Mouse (Mus musculus) c-Kit-positive CD71-positive TER-119-negative erythroid progenitor cells, embryonic 14.5 days (primary cell): Measurements from ENCODE around the gene Fam71e1.

Source experiments
- DNase-seq: peaks from one replicate; pipeline ENCODE4 v3.0.0-alpha.2; 2013; ENCODE audit warnings: low read depth

Fam71e1 gene

DNA sequence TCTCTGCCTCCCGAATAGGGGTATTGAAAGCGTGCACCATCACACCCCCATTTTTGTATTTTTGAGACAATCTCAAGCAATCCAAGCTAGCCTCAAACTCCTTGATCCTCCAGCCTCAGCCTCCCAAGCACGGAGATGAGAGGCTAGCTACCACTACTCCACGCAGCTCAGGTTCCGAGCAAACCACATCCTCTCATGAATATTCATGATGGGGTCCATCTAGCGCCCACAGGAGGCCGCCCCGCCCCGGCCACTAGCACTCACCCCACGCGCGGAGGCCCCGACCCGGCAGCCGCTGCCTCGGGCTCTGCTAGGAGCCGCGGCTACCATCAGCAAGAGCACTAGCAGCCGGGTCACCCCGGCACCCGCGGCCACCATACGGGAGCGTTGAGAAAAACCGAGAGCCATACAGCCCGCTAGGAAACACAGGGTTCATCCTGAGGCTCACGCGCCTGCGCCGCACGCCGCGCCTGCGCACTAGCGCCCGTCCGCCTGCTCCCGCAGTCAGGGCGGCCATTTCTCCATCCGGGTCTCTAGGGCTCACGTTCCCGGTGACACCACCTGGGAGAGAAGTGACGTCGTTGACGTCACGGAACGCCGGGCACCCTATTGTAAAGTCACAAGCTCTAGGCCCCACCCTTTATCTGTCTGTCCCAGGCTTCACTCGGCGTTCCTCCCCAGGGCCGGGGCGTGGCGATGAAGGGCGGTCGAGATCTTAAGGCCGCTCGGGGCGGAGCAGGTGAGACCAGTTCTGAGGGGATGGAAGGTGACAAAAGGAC is at the start of gene Fam71e1, which contains the start of gene Emc10:
Fam71e1 (plus strand) TSS at position 590 of the 779 bp plus-strand sequence.
Emc10 (minus strand) TSS at position 538 of the 779 bp plus-strand sequence.
- peak; percentile 99 for DNase-seq

DNA sequence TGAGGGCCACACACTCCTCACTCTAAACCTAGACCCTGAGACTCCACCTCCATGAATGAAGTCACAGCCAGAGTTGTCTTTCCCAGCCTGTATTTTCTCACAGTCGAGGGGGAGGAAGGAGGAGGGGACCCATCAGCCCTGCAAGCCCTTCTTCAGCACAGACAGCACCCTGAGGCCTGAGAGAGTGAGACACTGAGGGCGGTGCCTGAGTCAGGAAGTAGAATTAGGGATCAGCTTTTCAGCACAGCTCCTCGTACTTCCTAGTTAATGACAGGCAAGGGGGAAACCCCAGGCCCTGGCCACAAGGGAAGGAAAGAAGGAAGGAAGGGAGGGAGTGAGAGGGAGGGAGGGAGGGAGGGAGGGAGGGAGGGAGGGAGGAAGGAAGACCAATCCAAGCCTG is 43.1 kb upstream of the Fam71e1 start:
- DNase-seq = no peak

DNA sequence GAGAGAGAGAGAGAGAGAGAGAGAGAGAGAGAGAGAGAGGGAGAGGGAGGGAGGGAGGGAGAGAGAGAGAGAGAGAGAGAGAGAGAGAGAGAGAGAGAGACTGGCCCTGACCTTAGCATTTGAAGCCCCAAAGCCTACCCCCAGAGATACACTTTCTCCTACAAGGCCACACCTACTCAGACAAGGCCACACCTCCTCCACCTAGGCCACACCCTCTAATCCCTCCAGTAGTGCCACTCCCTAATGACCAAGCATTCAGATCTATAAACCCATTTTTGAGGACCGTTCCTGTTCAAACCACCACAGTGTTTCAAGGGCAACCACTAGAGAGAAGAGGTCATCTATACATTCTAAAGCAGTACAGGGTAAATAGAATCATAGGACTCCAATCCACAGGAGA is 40.1 kb upstream of the Fam71e1 start:
- DNase-seq = no peak

DNA sequence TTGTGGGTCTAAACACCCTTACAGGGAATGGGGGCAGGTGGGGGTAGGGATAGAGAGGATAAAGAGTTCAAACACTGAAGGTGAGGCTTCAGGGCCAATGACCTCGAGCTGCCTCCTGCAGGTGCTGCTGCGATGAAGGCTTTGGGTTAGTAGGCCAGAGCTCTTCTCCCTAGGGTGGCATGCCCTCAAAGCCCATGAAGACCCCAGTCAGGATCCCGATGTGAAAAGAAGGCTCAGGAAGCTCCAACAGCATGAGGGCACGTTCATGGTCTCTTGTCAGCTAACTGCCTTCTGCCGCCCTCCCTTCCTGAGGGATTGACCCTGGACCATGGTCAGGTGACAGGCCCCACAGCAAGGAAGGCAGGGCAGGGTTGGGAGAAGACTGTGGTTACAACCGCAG is 36.3 kb upstream of the Fam71e1 start:
- no peak for DNase-seq

DNA sequence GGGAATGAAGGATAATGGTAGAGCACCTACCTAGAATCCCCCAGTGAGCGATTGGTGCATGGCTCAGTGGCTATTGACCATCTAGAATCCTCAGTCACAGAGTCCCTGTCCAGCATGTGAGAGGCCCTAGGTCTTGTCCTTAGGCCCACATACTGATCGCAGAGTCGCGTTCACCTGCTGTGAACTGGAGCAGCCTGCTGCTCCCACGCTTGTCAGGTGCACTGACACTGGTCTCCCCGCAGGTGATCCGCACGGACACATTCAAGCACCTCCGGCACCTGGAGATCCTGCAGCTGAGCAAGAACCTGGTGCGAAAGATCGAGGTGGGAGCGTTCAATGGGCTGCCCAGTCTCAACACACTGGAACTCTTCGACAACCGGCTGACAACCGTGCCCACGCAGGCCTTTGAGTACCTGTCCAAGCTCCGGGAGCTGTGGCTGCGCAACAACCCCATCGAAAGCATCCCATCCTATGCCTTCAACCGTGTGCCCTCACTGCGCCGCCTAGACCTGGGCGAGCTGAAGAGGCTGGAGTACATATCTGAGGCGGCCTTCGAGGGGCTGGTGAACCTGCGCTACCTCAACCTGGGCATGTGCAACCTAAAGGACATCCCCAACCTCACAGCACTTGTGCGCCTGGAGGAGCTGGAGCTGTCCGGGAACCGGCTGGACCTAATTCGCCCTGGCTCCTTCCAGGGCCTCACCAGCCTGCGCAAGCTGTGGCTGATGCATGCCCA is 35.4 kb upstream of the Fam71e1 start:
- no peak for DNase-seq

DNA sequence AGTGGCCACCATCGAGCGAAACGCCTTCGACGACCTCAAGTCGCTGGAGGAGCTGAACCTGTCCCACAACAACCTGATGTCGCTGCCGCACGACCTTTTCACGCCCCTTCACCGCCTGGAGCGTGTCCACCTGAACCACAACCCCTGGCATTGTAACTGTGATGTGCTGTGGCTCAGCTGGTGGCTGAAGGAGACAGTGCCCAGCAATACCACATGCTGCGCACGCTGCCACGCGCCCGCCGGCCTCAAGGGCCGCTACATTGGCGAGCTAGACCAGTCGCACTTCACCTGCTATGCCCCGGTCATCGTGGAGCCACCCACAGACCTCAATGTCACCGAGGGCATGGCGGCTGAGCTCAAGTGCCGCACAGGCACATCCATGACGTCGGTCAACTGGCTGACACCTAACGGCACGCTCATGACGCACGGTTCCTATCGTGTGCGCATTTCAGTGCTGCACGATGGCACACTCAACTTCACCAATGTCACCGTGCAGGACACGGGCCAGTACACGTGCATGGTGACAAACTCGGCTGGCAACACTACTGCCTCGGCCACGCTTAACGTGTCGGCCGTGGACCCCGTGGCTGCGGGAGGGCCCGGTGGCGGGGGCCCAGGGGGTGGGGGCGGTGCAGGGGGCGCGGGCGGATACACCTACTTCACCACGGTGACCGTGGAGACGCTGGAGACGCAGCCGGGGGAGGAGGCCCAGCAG is 34.7 kb upstream of the Fam71e1 start:
- DNase-seq = no peak

DNA sequence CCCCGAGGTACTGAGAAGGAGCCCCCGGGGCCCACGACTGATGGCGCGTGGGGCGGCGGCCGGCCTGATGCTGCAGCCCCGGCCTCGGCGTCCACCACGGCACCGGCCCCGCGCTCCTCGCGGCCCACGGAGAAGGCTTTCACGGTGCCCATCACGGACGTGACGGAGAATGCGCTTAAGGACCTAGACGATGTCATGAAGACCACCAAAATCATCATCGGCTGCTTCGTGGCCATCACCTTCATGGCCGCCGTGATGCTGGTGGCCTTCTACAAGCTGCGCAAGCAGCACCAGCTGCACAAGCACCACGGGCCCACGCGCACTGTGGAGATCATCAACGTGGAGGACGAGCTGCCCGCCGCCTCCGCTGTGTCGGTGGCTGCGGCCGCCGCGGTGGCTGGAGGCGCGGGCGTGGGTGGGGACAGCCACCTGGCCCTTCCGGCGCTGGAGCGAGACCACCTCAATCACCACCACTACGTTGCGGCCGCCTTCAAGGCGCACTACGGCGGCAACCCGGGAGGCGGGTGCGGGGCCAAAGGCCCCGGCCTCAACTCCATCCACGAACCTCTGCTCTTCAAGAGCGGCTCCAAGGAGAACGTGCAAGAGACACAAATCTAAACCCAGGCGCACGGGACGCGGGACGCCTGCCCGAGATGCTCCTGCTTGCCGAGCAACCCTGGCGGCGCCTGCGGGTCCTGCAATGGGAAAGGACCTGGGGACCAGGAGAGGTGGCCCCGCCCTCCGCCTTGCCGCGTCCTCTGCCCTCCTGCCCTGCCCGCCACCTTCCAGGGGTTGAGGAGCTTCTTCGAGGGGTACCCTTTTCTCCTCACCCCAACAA is 33.9 kb upstream of the Fam71e1 start:
- DNase-seq = no peak

DNA sequence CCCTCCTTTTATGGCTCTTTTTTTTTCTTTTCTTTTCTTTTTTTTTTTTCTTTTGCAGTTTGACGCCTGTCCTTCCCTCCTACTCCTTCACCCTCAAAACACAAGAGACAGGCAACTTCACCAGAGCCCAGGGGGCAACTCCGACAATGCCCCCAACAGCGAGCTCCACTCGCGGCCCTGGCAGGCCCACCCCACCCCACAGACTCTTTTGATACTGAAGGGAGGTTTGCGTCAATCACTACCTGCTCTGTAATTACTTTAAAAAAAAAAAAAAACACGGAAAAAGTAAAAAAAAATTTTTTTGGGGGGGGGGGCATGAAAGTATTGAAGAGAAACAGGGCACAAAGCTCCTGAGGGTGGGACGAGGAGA is 33.3 kb upstream of the Fam71e1 start:
- DNase-seq = no peak

DNA sequence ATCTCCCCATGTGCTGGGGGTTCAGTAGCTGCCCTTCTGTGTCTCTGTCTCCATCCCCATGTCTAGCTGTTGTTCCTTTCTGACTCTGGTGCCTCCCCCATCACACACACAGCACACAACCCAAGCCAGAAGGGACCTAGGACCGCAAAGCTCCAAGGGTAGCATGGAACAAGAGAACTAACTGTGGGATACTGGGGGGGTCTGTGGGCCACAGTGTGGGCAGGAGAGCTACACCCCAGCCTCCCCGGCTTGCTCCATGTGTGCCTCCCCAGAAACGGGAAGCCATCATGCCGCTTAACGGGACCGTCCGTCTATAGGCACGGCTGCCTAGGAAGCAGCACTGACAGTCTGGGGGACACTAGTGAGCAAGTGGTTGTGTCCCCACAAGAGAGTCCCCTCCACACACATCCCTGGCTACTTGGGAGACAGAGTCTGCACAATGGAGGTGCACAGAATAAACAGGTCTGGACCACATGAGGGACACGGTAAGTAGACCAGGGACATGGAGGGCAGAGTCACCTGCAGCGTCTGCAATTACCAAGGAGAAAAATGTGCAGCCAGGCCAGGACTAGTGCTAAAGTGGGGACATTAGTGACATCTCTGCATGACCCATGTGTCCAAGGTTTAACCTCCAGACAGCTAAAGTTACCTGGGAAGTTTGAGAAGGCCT is 32.7 kb upstream of the Fam71e1 start:
- DNase-seq = no peak

DNA sequence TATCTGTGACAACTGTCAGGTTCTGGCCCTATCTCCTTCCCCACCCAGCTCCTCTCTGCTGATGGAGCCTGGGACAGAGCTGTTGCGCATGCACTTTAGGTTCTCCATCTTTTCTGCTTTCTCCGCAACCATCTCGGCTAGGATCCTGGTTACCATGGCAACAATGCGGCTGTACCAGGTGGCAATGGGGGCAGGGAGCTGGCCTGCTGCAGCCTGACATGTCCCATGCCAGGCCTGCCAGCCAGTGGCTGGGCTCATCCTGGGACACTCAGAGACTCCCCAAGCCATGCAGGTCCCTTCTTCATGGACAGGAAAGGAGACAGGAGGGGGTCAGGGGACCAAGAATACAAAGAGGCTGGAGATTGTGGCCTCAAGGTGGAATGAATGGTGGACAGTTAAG is 31.9 kb upstream of the Fam71e1 start:
- no peak for DNase-seq

DNA sequence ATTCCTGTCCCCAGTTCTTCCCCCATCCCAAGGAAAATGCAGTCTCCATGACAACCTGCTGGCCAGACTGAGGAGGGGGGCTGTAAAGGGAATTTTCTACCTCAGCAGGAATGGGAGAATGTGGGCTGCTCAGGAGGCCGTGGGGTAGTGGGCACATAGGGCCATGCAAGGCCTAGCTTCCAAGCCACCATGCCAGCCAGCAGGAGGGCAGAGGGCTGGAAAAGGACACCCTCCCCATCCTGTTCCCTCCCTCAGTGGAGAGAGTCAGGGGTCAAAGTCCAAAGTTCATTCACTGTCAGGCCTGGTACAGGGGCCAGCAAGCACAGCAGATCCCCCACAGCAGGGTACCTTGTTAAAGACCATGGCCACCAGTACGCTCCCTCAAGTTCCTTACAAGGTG is 31.3 kb upstream of the Fam71e1 start, which contains the start of gene Aspdh:
Aspdh (plus strand) TSS at position 281 of the 400 bp plus-strand sequence.
- no peak for DNase-seq

DNA sequence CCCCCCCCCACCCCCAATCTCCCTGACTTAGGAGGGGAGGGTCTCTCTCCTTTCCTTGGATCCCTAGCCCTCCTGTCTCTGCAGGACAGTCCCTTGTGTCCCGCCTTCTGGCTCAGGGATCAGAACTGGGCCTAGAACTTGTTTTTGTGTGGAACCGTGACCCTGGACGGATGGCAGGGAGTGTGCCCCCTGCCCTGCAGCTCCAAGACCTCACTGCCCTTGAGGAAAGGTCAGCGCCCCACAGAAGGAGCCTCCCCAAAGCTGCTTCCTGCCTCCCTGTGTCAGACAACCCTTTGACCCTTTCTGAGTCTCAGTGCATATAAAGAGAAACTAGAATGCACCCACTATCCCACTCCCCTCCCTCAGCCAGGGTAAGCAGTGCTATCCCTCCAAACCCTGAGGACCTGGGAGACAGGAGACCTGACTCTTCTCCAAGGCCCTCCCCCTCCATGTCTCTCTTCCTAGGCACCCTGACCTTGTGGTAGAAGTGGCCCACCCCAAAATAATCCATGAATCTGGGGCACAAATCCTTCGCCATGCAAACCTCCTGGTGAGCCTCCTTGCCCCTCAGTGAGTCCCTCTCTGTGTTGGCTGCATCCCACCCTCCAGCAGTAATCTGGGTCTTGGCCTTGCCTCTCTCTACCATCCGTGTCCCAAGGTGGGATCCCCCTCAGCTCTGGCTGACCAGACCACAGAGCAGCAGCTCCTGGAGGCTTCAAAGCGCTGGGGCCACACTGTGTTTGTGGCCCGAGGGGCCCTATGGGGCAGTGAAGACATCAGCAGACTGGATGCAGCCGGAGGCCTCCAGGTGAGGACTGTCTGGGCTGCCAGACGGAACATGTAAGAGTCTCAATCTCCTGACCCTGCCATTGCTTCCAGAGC is 30.1 kb upstream of the Fam71e1 start:
- DNase-seq = no peak

DNA sequence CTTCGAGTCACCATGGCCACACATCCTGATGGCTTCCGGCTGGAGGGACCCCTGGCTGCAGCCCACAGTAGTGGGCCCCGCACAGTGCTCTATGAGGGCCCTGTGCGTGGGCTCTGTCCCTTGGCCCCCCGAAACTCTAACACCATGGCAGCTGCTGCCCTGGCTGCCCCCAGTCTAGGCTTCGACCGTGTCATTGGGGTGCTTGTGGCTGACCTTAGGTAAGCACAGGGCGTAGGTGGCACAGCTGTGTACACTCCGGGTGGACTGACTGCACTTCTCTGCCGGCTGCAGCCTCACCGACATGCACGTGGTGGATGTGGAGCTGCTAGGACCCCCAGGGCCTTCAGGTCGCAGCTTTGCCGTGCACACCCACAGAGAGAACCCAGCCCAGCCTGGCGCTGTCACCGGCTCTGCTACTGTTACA is 29.5 kb upstream of the Fam71e1 start:
- DNase-seq = no peak

DNA sequence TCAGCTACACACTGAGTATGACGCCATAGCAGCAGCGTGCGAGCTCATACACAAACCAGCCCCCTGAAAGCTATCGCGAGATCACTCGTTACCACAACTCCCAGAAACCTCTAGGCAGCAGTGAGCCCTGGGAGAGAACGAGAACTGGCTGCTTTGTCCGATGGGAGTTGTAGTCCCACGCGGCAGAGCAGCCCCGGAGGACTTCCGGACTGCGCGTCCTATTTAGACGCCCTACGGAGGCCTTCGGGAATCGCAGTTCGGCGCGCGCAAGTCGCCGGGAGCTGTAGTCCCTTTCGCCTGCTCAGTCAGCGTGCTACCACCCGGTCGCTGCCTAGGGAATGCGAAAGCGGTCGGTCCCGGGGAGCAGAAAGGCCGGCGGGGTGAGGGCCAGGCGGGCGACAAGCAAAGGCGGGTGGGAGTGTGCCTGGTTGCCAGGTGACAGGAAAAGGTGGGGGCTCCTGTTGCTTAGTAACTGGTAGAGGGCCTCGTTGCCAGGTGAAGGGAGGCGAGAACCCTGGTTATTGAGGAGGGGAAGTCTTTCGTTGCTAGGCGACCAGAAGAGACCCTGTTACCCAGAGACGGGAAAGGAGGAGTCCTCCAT is 28.5 kb upstream of the Fam71e1 start, which contains the start of gene Josd2:
Josd2 (plus strand) TSS at position 170 of the 601 bp plus-strand sequence.
- DNase-seq = peak; percentile 98

DNA sequence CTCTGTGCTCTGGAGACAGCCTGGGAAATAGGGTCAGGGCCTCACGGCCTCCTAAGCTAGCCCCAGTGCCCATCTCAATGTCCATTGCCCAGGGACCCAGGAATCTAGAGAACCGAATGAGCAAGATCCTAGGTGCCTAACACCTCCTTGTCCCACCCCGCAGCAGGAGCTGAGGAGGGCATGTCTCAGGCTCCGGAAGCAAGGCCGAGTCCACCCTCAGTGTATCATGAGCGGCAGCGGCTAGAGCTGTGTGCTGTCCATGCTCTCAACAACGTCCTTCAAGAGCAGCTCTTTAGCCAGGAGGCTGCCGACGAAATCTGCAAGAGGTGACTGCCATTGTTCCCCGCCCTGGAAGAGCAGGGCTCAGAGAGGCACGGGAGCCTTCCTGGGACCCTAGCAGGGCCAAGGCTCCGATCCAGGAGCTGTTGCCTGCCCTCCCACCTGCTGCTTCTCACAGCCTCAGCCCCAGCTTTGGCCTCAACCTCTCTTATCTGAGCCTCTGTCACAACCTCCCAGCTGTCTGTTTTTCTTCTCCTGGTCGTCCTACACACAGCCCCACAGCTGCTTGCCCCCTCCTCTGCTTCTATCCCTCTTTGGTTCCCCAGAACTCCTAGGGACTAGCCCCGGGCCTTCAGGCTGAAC is 27.6 kb upstream of the Fam71e1 start:
- no peak for DNase-seq

DNA sequence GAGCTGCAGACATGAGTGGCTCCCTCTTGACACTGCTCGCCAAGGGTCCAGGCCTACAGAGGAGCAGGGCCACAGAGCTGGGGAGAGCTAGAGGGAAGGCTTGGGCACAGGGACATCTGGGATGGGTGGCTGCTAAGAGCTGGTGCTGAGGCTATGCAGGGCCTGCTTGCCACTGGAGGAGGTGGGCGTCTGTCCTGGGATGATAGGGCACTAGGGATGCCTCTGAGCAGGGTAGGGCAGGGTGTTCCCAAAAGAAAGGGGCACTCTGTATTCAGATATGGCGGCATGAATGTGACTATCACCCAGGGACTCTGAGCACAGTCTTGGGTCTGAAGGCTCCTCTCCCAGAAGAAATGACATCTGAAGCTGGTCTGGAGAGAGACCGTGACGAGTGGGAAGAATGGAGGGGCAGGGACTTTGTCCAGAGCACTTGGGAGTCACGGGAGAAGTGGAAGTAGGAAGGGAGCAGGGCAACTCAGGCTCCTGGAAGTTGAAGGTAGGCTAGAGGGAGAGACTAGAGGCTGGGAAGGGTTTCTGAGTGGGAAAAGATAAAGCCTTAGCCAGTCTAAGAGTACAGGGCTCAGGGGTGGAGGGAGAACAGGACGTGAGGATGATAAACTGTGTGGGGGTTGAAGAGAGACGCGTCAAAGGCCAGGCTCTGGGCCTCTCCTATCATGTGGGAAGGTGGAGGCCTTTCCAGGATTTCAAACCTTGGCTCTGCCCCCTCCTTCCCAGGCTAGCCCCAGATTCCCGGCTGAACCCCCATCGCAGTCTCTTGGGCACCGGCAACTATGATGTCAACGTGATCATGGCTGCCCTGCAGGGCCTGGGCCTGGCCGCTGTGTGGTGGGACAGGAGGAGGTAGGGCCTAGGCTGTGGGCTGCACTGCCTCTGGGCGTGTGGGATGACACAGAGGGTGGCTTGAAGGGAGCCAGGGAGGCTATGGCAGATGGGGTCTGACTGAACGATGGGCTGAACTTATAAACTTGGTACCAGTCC is 26.4 kb upstream of the Fam71e1 start:
- DNase-seq = peak; percentile 70

DNA sequence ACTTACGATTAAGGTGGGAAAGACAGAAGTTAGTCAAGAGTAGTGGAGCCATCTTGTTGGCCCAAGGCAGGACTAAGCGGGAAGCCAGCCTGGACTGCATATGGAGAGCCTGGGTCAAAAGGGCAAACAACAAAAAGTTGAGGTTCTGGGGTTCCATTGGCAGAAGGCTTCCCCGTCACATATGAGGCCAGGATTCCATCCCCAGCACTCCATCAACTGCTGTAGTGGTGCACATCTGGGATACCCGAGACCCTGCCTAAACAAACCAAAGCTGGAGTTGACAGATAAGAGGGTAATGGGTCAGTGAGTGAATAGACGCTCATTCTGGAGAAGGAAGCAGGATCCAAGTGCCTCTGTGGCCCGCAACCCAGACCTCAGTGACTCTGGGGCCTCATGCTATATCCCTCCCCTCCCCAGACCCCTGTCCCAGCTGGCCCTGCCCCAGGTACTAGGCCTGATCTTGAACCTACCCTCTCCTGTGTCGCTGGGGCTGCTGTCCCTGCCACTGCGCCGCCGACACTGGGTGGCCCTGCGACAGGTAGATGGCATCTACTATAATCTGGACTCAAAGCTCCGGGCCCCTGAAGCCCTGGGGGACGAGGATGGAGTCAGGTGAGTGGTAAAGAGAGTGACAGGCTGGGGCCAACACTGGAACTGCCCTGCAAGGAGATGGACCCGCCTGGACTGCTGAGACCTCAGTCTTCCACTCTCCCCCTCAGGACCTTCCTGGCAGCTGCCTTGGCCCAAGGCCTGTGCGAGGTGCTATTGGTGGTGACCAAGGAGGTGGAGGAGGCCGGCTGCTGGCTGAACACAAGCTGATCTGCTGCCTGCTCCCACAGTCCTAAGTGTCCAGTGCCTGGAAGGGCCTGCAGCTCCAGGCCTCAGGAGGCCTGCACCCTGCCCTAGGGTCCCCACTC is 25.4 kb upstream of the Fam71e1 start:
- DNase-seq = no peak
